Mouse (Mus musculus) liver, embryonic 14.5 days (tissue): ENCODE data around the gene Pcbd2.

Experiments used
- CTCF ChIP-seq: IDR thresholded peaks from 2 replicates; pipeline ENCODE4 v1.5.1; 2016; ENCODE audit warnings: antibody characterized with exemption, low read depth, control low read depth
- EP300 ChIP-seq: IDR thresholded peaks from 2 replicates; pipeline ENCODE4 v1.6.1; 2016; ENCODE audit warnings: antibody characterized with exemption, low read depth

GRCm38 (mm10) chr13:55814834-55815233, 87.7 kb downstream of the Pcbd2 start:
- no peak for TF ChIP-seq CTCF
- TF ChIP-seq EP300, result no peak
